Mouse (Mus musculus): ENCODE measurements around the gene Grm5. TPM values are rescaled to one million over a fixed set of nuclear protein-coding genes. Genes with fewer than 3 reads are reported as not detected.

Grm5 gene
- polyA plus RNA-seq, 1 experiment from 2014 or later, result 29.9 TPM

DNA sequence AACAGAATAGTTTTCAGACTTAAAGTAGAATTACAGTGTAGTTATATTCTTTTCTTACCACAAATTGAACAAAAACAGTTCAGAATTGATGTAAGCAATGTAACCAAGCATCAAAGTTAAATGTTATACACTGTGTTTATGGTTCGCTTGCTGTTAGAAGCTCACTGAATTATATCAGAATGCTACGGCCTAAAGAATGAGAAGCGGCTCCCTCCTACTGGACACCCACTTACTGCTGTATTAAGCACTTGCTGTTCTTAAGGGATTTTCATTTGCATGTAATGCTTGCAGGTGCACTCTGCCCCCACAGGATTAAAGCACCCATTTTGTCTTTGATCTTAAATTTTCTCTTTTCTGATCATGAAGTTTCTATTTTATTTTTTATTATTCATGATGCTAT is 66.6 kb downstream of the Grm5 start:
- ATAC-seq (ENCODE audit: low FRiP score, low TSS enrichment), result no peak
- H3K4me3 ChIP-seq (replicated peaks; ENCODE audit: low read depth, low read length), result no peak overlapping the region
- no peaks in the 10 kb centered on the region for H3K27me3 ChIP-seq (ENCODE audit: control insufficient read depth, insufficient read depth, low read length)
- H3K4me2 ChIP-seq (ENCODE audit: low read length), result no peak overlapping the region
- no peak overlapping the region for H3K27ac ChIP-seq (replicated peaks; ENCODE audit: low read depth, low read length)
- 79% methylated on average over 3 of the region's 3 CpGs for WGBS
- no peaks in the 10 kb centered on the region for H3K36me3 ChIP-seq (ENCODE audit: control insufficient read depth, insufficient read depth, low read length)
- H3K9me3 ChIP-seq (ENCODE audit: control insufficient read depth, low read length), result no peaks in the 10 kb centered on the region
- DNase-seq, result no peak
- no peaks in the 10 kb centered on the region for H3K4me1 ChIP-seq (ENCODE audit: control insufficient read depth, insufficient read depth, low read length)
- no peak overlapping the region for H3K9ac ChIP-seq (replicated peaks; ENCODE audit: low read length)

DNA sequence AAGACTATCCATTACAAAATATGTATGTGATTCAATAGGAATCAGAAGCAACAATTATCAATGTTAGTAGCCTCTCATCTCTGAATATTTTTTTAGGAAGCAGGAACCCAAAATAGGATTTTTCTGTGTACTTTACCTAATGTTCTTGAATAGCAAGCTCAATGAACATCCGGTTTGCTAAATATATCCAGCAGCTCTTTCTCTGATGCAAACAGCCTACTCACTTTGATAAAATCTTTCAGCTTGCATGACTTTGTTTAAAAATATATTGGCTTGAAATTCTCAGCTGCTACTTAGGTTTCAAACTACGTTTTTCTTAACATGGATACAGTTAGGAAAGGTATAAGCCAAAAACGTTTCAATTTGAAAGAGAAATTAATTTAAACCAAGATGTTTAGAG is 77.8 kb downstream of the Grm5 start:
- Histone ChIP-seq H3K9ac (replicated peaks; ENCODE audit: low read length) (no peak overlapping the region), H3K4me1 (ENCODE audit: control insufficient read depth, insufficient read depth, low read length) (no peaks in the 10 kb centered on the region), H3K4me2 (ENCODE audit: low read length) (no peak overlapping the region), H3K9me3 (ENCODE audit: control insufficient read depth, low read length) (no peaks in the 10 kb centered on the region), H3K27me3 (ENCODE audit: control insufficient read depth, insufficient read depth, low read length) (no peaks in the 10 kb centered on the region), H3K36me3 (ENCODE audit: control insufficient read depth, insufficient read depth, low read length) (no peaks in the 10 kb centered on the region), H3K27ac (replicated peaks; ENCODE audit: low read depth, low read length) (no peak overlapping the region), H3K4me3 (replicated peaks; ENCODE audit: low read depth, low read length) (no peak overlapping the region)
- WGBS, result 65% methylated on average over 3 of the region's 3 CpGs
- DNase-seq (no peak), ATAC-seq (ENCODE audit: low FRiP score, low TSS enrichment) (no peak)

DNA sequence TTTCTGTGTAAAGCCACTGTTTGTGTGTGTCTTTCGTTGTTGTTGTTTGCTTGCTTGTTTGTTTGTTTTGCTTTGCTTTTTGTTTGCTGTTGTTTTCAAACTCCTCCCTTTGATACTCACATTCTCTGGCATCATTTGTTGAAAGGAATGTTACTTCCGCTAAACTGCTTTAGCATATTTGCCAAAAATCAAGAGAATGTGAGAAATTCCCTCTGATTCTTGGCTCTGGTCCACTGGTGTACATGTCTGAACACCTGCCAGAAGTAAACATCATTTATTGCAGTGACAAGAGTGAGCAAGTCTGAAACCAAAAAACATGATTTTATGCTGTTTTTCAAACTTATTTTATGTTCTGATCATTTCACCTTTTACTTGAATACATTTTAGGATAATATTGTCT is 80.1 kb downstream of the Grm5 start:
- no peak for DNase-seq

GRCm38 (mm10) chr7:87716393-87716792 is 132.4 kb downstream of the Grm5 start:
- WGBS, result 73% methylated on average over 1 of the region's 1 CpGs
- ATAC-seq (ENCODE audit: low FRiP score, low TSS enrichment) (no peak), DNase-seq (no peak)

More for the DNA sequence above, 80.1 kb downstream of the Grm5 start:
- H3K4me1 ChIP-seq (ENCODE audit: control insufficient read depth, insufficient read depth, low read length), result no peaks in the 10 kb centered on the region
- H3K9me3 ChIP-seq (ENCODE audit: control insufficient read depth, low read length), result no peaks in the 10 kb centered on the region
- H3K4me3 ChIP-seq (replicated peaks; ENCODE audit: low read depth, low read length), result no peak overlapping the region
- ATAC-seq (ENCODE audit: low FRiP score, low TSS enrichment), result no peak
- H3K27me3 ChIP-seq (ENCODE audit: control insufficient read depth, insufficient read depth, low read length), result no peaks in the 10 kb centered on the region
- no peaks in the 10 kb centered on the region for H3K36me3 ChIP-seq (ENCODE audit: control insufficient read depth, insufficient read depth, low read length)
- 87% methylated on average over 2 of the region's 2 CpGs for WGBS
- no peak overlapping the region for H3K4me2 ChIP-seq (ENCODE audit: low read length)
- H3K9ac ChIP-seq (replicated peaks; ENCODE audit: low read length), result no peak overlapping the region
- H3K27ac ChIP-seq (replicated peaks; ENCODE audit: low read depth, low read length), result no peak overlapping the region

GRCm38 (mm10) chr7:87718631-87719030 is 134.7 kb downstream of the Grm5 start:
- Histone ChIP-seq H3K36me3 (ENCODE audit: control insufficient read depth, insufficient read depth, low read length) (no peaks in the 10 kb centered on the region), H3K27ac (replicated peaks; ENCODE audit: low read depth, low read length) (no peak overlapping the region), H3K4me1 (ENCODE audit: control insufficient read depth, insufficient read depth, low read length) (no peaks in the 10 kb centered on the region), H3K4me3 (replicated peaks; ENCODE audit: low read depth, low read length) (no peak overlapping the region), H3K9me3 (ENCODE audit: control insufficient read depth, low read length) (no peaks in the 10 kb centered on the region), H3K27me3 (ENCODE audit: control insufficient read depth, insufficient read depth, low read length) (no peaks in the 10 kb centered on the region), H3K4me2 (ENCODE audit: low read length) (no peak overlapping the region), H3K9ac (replicated peaks; ENCODE audit: low read length) (no peak overlapping the region)
- ATAC-seq (ENCODE audit: low FRiP score, low TSS enrichment), result no peak
- 77% methylated on average over 1 of the region's 1 CpGs for WGBS
- no peak for DNase-seq

More at GRCm38 (mm10) chr7:87716393-87716792, 132.4 kb downstream of the Grm5 start:
- no peaks in the 10 kb centered on the region for H3K36me3 ChIP-seq (ENCODE audit: control insufficient read depth, insufficient read depth, low read length)
- no peaks in the 10 kb centered on the region for H3K27me3 ChIP-seq (ENCODE audit: control insufficient read depth, insufficient read depth, low read length)
- no peaks in the 10 kb centered on the region for H3K4me1 ChIP-seq (ENCODE audit: control insufficient read depth, insufficient read depth, low read length)
- no peak overlapping the region for H3K4me3 ChIP-seq (replicated peaks; ENCODE audit: low read depth, low read length)
- no peak overlapping the region for H3K9ac ChIP-seq (replicated peaks; ENCODE audit: low read length)
- H3K9me3 ChIP-seq (ENCODE audit: control insufficient read depth, low read length), result no peaks in the 10 kb centered on the region
- H3K4me2 ChIP-seq (ENCODE audit: low read length), result no peak overlapping the region
- no peak overlapping the region for H3K27ac ChIP-seq (replicated peaks; ENCODE audit: low read depth, low read length)

GRCm38 (mm10) chr7:87734511-87734910 is 150.5 kb downstream of the Grm5 start:
- Histone ChIP-seq H3K4me1 (ENCODE audit: control insufficient read depth, insufficient read depth, low read length) (no peaks in the 10 kb centered on the region), H3K4me3 (replicated peaks; ENCODE audit: low read depth, low read length) (no peak overlapping the region), H3K27ac (replicated peaks; ENCODE audit: low read depth, low read length) (no peak overlapping the region), H3K4me2 (ENCODE audit: low read length) (no peak overlapping the region), H3K36me3 (ENCODE audit: control insufficient read depth, insufficient read depth, low read length) (no peaks in the 10 kb centered on the region), H3K9ac (replicated peaks; ENCODE audit: low read length) (no peak overlapping the region), H3K9me3 (ENCODE audit: control insufficient read depth, low read length) (no peaks in the 10 kb centered on the region), H3K27me3 (ENCODE audit: control insufficient read depth, insufficient read depth, low read length) (no peaks in the 10 kb centered on the region)
- ATAC-seq (ENCODE audit: low FRiP score, low TSS enrichment) (no peak), DNase-seq (no peak)

GRCm38 (mm10) chr7:87761945-87762344 is 178.0 kb downstream of the Grm5 start:
- DNase-seq (peak; percentile 20), ATAC-seq (ENCODE audit: low FRiP score, low TSS enrichment) (no peak)
- no peak overlapping the region for H3K4me2 ChIP-seq (ENCODE audit: low read length)
- H3K36me3 ChIP-seq (ENCODE audit: control insufficient read depth, insufficient read depth, low read length), result no peaks in the 10 kb centered on the region
- H3K4me1 ChIP-seq (ENCODE audit: control insufficient read depth, insufficient read depth, low read length), result no peaks in the 10 kb centered on the region
- WGBS, result 41% methylated on average over 2 of the region's 2 CpGs
- H3K27ac ChIP-seq (replicated peaks; ENCODE audit: low read depth, low read length), result no peak overlapping the region
- H3K27me3 ChIP-seq (ENCODE audit: control insufficient read depth, insufficient read depth, low read length), result no peaks in the 10 kb centered on the region
- H3K9ac ChIP-seq (replicated peaks; ENCODE audit: low read length), result no peak overlapping the region
- no peaks in the 10 kb centered on the region for H3K9me3 ChIP-seq (ENCODE audit: control insufficient read depth, low read length)
- no peak overlapping the region for H3K4me3 ChIP-seq (replicated peaks; ENCODE audit: low read depth, low read length)

DNA sequence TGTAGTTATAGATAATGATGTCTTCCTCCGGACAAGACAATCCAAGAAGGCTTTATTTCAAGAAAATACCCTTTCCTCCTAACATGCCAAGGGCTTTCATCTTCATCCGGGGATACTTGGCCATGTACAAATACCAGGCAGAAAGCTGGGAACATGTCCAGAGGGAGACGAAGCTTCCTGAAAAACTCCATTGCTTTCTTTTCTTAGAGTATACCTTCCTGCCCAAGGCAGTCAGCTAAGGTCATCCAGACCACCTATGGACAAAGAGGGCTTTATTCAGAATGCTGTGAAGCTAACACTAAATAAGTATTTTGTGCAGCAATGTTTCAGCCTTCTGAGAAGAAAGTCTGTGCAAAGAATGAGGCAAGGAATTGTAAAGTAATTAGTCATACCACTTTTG is 178.4 kb downstream of the Grm5 start:
- H3K27ac ChIP-seq (replicated peaks; ENCODE audit: low read depth, low read length), result no peak overlapping the region
- H3K4me2 ChIP-seq (ENCODE audit: low read length), result no peak overlapping the region
- no peak overlapping the region for H3K4me3 ChIP-seq (replicated peaks; ENCODE audit: low read depth, low read length)
- H3K9me3 ChIP-seq (ENCODE audit: control insufficient read depth, low read length), result no peaks in the 10 kb centered on the region
- 36% methylated on average over 3 of the region's 3 CpGs for WGBS
- no peaks in the 10 kb centered on the region for H3K36me3 ChIP-seq (ENCODE audit: control insufficient read depth, insufficient read depth, low read length)
- ATAC-seq (ENCODE audit: low FRiP score, low TSS enrichment) (peak; percentile 46; the same call in 1 of the 2 replicates), DNase-seq (peak; percentile 21)
- H3K4me1 ChIP-seq (ENCODE audit: control insufficient read depth, insufficient read depth, low read length), result no peaks in the 10 kb centered on the region
- H3K9ac ChIP-seq (replicated peaks; ENCODE audit: low read length), result no peak overlapping the region
- no peaks in the 10 kb centered on the region for H3K27me3 ChIP-seq (ENCODE audit: control insufficient read depth, insufficient read depth, low read length)

- Histone ChIP-seq H3K36me3 (ENCODE audit: control insufficient read depth, insufficient read depth, low read length) (no peaks in the 10 kb centered on the region), H3K4me2 (ENCODE audit: low read length) (no peak overlapping the region), H3K4me3 (replicated peaks; ENCODE audit: low read depth, low read length) (no peak overlapping the region), H3K9me3 (ENCODE audit: control insufficient read depth, low read length) (no peaks in the 10 kb centered on the region), H3K4me1 (ENCODE audit: control insufficient read depth, insufficient read depth, low read length) (no peaks in the 10 kb centered on the region), H3K27ac (replicated peaks; ENCODE audit: low read depth, low read length) (no peak overlapping the region), H3K27me3 (ENCODE audit: control insufficient read depth, insufficient read depth, low read length) (no peaks in the 10 kb centered on the region), H3K9ac (replicated peaks; ENCODE audit: low read length) (no peak overlapping the region)
- 87% methylated on average over 1 of the region's 1 CpGs for WGBS
- ATAC-seq (ENCODE audit: low FRiP score, low TSS enrichment), result no peak
- DNase-seq, result no peak
These were observed 203.6 kb downstream of the Grm5 start for GRCm38 (mm10) chr7:87787560-87787959.

Measured in midbrain, embryonic 14.5 days (tissue).